Mouse (Mus musculus) embryonic fibroblast, embryonic 13.5 days (primary cell): ENCODE results near the gene Bcar3.

ENCODE experiments used
- CTCF ChIP-seq: IDR thresholded peaks from 2 replicates; pipeline ENCODE4 v1.5.1; 2011; ENCODE audit warnings: mild to moderate bottlenecking, control low read depth, low read length, moderate library complexity, borderline replicate concordance; ENCODE audit not compliant: insufficient read depth
- POLR2A ChIP-seq: IDR thresholded peaks from 2 replicates; pipeline ENCODE4 v1.6.1; 2011; ENCODE audit warnings: low read depth, mild to moderate bottlenecking, control low read depth, low read length, moderate library complexity

GRCm38 (mm10) chr3:122547469-122547868 lies 253.5 kb downstream of the Bcar3 start:
- TF ChIP-seq POLR2A (no peak), CTCF (no peak)
